Mouse (Mus musculus) frontal cortex, adult 2 months (tissue): ENCODE results near the gene Pitpnm1. TPM values are rescaled to one million over a fixed set of nuclear protein-coding genes. Genes with fewer than 3 reads are reported as not detected.
A peak's percentile ranks its signal among the peaks of the same experiment; 100 is the strongest.
"Not testable (repeated sequence)": the region's sequence is repeated elsewhere in the genome, so short reads cannot be mapped to it uniquely, and the experiment has no call there.

Source experiments
- DNase-seq, 2 experiments: peaks; one replicate each; pipeline ENCODE4 v3.0.0; 2022; ENCODE audit warnings: low spot score in 1 of 2; ENCODE audit errors: extremely low spot score in 1 of 2
- polyA plus RNA-seq: library from polyadenylated mRNA; depleted of rRNA; stranded (reverse); fragments of >200 nt; gene quantifications from 2 replicates; pipeline ENCODE4 v1.2.3, GENCODE M21; 2012; rRNA removed

Pitpnm1 gene
- 290 and 305 TPM in 2 replicates for polyA plus RNA-seq

- peak in 1 of 2 experiments; percentile 61 for DNase-seq
Observed at GRCm38 (mm10) chr19:4099837-4100717, at the start of gene Pitpnm1. TSS of gene Pitpnm1 (plus strand) at chr19:4099998.

- no peak for DNase-seq
Observed at GRCm38 (mm10) chr19:4051016-4051415, 48.8 kb upstream of the Pitpnm1 start.

GRCm38 (mm10) chr19:4051741-4052515 is 47.9 kb upstream of the Pitpnm1 start:
- peak in 1 of 2 experiments; percentile 63 for DNase-seq

- no peak for DNase-seq
Observed at GRCm38 (mm10) chr19:4052516-4053030, 47.2 kb upstream of the Pitpnm1 start.

GRCm38 (mm10) chr19:4054613-4055012 is 45.2 kb upstream of the Pitpnm1 start:
- no peak for DNase-seq

- DNase-seq = no peak
Observed at GRCm38 (mm10) chr19:4055216-4055946, 44.4 kb upstream of the Pitpnm1 start.

- DNase-seq = no peak
Observed at GRCm38 (mm10) chr19:4055947-4056693, 43.7 kb upstream of the Pitpnm1 start.

- no peak for DNase-seq
Observed at GRCm38 (mm10) chr19:4056727-4057126, 43.1 kb upstream of the Pitpnm1 start.

- DNase-seq = no peak
Observed at GRCm38 (mm10) chr19:4057389-4057788, 42.4 kb upstream of the Pitpnm1 start.

- DNase-seq = no peak
Observed at GRCm38 (mm10) chr19:4057962-4058361, 41.8 kb upstream of the Pitpnm1 start.

GRCm38 (mm10) chr19:4058581-4058980 is 41.2 kb upstream of the Pitpnm1 start:
- no peak for DNase-seq

- DNase-seq = no peak
Observed at GRCm38 (mm10) chr19:4059069-4059740, 40.6 kb upstream of the Pitpnm1 start, which contains the start of gene Gstp3. TSS of gene Gstp3 (minus strand) at chr19:4059569.

GRCm38 (mm10) chr19:4060044-4060898 is 39.5 kb upstream of the Pitpnm1 start:
- DNase-seq = not testable (repeated sequence)

GRCm38 (mm10) chr19:4060899-4061465 is 38.8 kb upstream of the Pitpnm1 start:
- DNase-seq = no peak

GRCm38 (mm10) chr19:4063357-4063756 is 36.4 kb upstream of the Pitpnm1 start:
- DNase-seq = not testable (repeated sequence)

GRCm38 (mm10) chr19:4064501-4064900 is 35.3 kb upstream of the Pitpnm1 start:
- not testable (repeated sequence) for DNase-seq

- DNase-seq = no peak
Observed at GRCm38 (mm10) chr19:4066280-4066679, 33.5 kb upstream of the Pitpnm1 start.

- no peak for DNase-seq
Observed at GRCm38 (mm10) chr19:4066877-4067276, 32.9 kb upstream of the Pitpnm1 start.
